Mouse (Mus musculus): ENCODE data around the gene Cdv3.
"Not testable (repeated sequence)": the region's sequence is repeated elsewhere in the genome, so short reads cannot be mapped to it uniquely, and the experiment has no call there.

The Cdv3 gene

DNA sequence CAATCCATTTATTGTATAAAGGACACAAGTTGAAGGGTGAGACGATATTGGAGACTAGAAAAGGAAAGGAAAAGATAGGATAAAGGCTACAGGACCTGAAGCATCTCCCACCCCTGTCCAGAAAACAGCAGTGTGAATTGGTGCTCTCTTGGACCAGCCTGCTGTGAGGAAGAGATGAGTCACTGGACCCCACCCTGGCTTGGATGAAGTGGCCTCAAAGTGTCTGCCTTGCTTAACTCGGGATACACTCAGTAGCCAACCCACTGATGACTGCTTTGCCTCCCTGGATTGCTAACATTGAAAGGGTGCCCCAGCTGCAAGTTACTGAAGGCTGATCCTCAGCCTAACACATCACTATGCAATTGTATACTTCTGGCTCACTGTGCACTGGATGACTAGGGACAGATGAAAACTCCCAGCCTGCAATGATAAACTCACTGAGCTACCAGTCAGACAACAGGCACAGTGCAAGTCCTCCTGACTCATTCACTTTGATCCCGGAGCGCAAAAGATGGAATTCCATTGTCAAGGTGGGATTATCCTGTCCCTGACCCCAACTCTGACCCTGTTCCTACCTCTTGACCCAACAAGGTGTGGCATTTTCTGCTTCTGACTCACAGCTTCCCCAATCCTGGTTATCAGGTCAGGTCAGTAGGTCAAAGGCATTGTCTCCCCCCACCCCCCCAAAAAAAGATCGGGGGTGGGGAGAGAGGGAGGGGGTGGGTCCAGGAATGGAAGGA is 6.8 kb upstream of the Cdv3 start:
- DNase-seq (ENCODE audit: low spot score), result no peak

DNA sequence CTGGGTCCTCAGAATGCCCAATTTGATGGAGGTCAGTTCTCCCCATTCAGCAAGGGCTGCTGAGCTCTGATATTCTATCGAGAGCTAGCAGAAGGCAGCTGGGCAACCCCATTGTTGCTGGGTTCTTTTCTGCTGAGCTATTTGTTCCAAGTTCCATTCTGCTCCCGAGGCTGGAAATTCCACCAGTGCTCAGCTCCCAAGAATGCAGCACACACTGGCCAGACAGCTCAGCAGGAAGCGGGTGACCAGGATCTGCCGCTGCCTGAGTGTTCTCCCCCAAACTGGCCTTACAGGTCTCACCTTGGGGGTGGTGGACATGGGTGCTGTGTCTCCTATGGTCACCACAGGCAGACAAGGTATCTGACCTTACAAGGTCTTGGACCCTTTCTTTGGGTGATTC is 4.3 kb upstream of the Cdv3 start:
- DNase-seq (ENCODE audit: low spot score), result no peak

- no peak for DNase-seq (ENCODE audit: low spot score)
Measured at GRCm38 (mm10) chr9:103366356-103366755, 716 bp upstream of the Cdv3 start.

- peak; percentile 36 for DNase-seq (ENCODE audit: low spot score)
Measured at GRCm38 (mm10) chr9:103364601-103365289, 895 bp downstream of the Cdv3 start.

DNA sequence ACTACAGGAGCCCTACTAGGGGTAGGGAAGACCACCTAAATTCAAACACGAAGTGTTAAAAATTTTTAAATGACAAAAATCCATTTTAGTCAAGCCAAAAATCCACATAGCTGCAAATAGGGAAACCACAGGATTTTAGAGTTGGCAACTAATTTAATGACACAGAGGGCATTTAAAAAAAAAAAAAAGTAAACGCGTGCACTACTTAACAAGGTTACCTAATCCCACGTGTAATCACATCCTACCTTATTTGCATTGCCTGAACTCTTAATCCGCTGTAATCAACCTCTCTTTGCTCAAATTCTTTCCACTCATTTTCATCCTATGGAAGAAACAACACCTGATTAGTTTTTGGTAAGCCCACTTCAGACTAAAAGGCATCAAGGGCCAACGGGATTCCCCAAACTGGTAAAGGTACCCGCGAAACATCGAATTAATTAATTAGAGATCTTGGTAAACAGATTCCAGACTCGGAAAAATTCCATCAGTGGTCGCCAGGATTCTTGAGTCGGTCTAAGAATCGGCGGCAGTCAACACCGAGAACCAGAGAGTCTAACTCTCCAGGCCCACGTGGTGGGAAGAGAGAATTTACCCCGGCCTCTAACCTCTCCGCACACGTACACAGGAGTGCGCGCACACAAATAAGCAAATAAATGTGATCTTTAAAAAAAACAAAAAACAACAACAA is 1.8 kb downstream of the Cdv3 start:
- DNase-seq (ENCODE audit: low spot score), result no peak

DNA sequence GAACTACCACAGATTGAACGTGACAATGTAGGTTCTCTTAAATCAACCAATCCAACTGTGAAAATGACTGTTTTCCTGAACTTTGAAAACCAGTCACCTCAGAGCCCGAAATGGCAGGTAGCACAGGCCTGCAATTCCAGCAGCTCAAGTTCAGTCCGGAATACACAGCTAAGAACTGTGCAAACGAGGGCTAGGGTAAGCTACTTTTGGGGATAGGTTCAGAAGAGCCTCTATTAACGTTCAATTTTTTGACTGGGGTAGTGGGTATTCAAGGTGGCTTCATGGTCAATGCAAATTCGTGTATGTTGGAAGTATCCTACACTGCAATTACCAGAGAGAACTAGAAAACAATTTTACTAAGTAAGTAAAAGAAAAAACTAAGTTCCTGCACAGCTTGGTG is 2.6 kb downstream of the Cdv3 start:
- DNase-seq (ENCODE audit: low spot score), result no peak

DNA sequence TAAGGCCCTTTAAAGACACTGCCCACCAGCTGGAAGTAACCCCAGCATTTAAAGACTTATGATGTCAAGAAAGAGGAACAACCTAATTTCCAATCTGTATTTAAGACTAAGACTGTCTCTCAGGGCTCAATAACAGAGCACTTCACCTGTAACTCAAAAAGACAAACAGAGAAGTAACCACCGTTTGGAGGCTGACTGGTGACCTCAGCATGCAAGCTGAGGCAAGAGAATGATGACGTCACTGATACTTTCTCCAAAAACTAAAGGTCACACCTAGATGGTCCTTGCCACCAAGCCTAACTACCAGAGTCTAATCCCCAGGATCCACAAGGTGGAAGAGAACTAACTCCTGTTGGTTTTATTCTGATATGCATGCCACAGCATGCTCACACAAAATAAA is 5.0 kb downstream of the Cdv3 start:
- DNase-seq (ENCODE audit: low spot score), result no peak

GRCm38 (mm10) chr9:103358545-103358944 is 7.1 kb downstream of the Cdv3 start:
- no peak for DNase-seq (ENCODE audit: low spot score)

GRCm38 (mm10) chr9:103357893-103358292 is 7.7 kb downstream of the Cdv3 start:
- no peak for DNase-seq (ENCODE audit: low spot score)

DNA sequence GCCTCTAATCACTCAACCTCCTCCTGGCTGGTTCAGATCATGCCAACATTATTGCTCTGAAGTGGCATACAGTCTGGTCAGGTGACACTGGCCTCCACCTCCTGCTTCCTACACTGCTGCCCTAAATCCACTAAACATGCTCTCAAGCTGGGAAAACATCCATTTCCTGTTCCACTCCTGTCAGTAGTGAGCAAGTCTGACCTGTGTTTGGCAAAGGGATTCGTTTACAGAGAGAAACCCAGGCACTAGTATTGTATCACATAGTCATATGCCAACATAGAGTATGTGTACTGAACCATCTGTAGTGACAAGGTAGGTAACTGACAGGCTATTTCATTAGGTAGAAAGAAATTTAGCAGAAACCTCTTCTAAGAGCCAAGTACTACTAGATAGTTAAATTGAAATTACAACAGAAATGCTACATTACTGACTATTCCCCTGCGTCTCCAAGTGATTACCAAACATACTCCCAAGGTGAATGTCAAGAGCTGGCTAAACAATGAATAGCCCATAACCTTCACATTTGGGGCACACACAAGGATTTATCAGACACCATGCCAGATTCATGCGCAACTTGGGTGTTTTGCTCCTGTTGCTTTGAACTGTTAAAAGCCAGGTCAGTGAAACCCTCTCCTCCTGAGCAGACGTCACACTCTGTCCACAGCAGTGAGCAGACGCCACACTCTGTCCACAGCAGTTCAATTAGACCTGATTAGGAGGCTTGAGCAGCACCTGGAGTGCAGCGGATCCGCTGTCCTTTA is 12.0 kb downstream of the Cdv3 start:
- not testable (repeated sequence) for DNase-seq (ENCODE audit: low spot score)

- no peak for DNase-seq (ENCODE audit: low spot score)
Measured at GRCm38 (mm10) chr9:103348791-103349190, 16.8 kb downstream of the Cdv3 start.

GRCm38 (mm10) chr9:103347996-103348490 is 17.6 kb downstream of the Cdv3 start:
- DNase-seq (ENCODE audit: low spot score), result no peak

DNA sequence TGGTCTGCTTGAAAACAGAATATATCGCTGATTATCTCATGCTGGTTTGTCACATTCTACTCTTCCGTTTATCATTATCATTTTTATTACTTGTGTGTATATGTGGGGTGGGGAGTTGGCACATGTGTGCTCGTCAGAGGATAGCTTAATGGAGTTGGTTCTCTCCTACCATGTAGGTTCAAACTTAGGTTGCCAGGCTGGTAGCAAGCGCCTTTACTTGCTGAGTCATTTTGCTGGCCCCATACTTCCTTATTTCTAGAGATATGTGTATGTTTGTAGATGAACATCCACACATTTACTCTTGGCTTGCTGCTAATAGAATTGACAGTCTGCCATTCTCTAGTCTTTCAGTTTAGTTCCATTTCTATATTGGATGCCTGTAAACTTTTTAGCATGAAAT is 18.6 kb downstream of the Cdv3 start:
- no peak for DNase-seq (ENCODE audit: low spot score)

- no peak for DNase-seq (ENCODE audit: low spot score)
Measured at GRCm38 (mm10) chr9:103336912-103337311, 28.7 kb downstream of the Cdv3 start.

DNA sequence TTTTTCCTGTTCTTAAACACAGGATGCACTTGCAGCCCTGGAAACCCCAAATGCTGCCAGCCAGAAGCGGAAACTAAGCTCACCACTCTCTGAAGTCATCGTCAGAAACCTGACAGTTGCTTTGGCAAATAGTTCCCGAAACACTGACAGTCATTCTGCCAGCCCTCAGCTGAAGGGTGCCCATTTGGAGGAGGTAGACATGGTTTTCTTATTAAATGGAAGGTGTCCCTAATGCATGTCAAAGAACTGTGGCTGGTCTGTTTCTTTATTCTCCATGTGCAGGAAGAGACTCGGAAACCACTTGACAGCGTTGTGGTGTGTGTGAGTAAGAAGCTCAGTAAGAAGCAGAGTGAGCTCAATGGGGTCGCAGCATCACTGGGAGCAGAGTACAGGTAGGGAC is 33.0 kb downstream of the Cdv3 start:
- no peak for DNase-seq (ENCODE audit: low spot score)

GRCm38 (mm10) chr9:103326449-103326848 is 39.2 kb downstream of the Cdv3 start:
- DNase-seq (ENCODE audit: low spot score), result no peak

DNA sequence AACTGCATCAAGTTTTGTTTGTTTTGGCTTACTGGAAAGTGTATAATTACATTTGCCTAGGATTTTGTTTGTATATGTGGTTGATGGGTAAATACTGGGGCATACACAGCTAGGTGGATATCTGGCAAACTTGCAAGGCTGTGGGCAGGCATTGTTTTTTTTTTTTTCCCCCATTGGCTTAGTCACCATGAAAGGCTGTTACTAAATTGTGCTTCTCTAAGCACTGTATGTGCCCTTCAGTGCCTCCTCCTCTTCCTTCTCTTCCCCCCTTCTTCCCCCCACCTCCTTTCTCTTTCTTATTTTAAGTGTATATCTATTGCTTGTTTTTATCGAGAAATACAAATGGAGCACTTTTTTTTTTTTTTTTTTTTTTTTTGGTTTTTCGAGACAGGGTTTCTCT is 41.0 kb downstream of the Cdv3 start:
- DNase-seq (ENCODE audit: low spot score), result no peak

GRCm38 (mm10) chr9:103309832-103310231 is 55.8 kb downstream of the Cdv3 start:
- no peak for DNase-seq (ENCODE audit: low spot score)

GRCm38 (mm10) chr9:103305332-103306041 is 60.2 kb downstream of the Cdv3 start:
- peak; percentile 22 for DNase-seq (ENCODE audit: low spot score)

GRCm38 (mm10) chr9:103304927-103305326 is 60.7 kb downstream of the Cdv3 start, which contains the start of the genes 1300017J02Rik and Topbp1:
1300017J02Rik (minus strand) TSS chr9:103305082.
Topbp1 (plus strand) TSS chr9:103305215.
- peak; percentile 88 for DNase-seq (ENCODE audit: low spot score)
